Mouse (Mus musculus) forebrain, embryonic 10.5 days (tissue): ENCODE results near the gene Veph1. TPM values are rescaled to one million over a fixed set of nuclear protein-coding genes. Genes with fewer than 3 reads are reported as not detected.

Experiments
- DNase-seq: peaks from one replicate; pipeline ENCODE4 v3.0.0-alpha.2; 2017; ENCODE audit warnings: low spot score; ENCODE audit errors: extremely low spot score
- H3K27ac ChIP-seq: fragments of 300-500 bp; sonication (generic); 2 replicates; pipeline ENCODE4 v1.5.1; 2016; ENCODE audit warnings: mild to moderate bottlenecking
- H3K27me3 ChIP-seq: fragments of 300-500 bp; sonication (generic); 2 replicates; pipeline ENCODE4 v1.6.1; 2016; ENCODE audit warnings: mild to moderate bottlenecking; ENCODE audit not compliant: poor library complexity, severe bottlenecking
- H3K36me3 ChIP-seq: fragments of 300-500 bp; sonication (generic); replicated peaks from 2 replicates; pipeline ENCODE4 v1.6.1; 2016; ENCODE audit warnings: mild to moderate bottlenecking, moderate library complexity
- H3K4me1 ChIP-seq: fragments of 300-500 bp; sonication (generic); 2 replicates; pipeline ENCODE4 v1.6.1; 2016
- H3K4me3 ChIP-seq: fragments of 300-500 bp; sonication (generic); 2 replicates; pipeline ENCODE4 v1.5.1; 2016; ENCODE audit warnings: mild to moderate bottlenecking, moderate library complexity
- H3K9me3 ChIP-seq: fragments of 300-500 bp; sonication (generic); 2 replicates; pipeline ENCODE4 v1.6.1; 2016; ENCODE audit warnings: mild to moderate bottlenecking, moderate library complexity
- WGBS: fragments of 180-500 bp; shearing (Covaris S2); methylation state at CpG from one replicate; pipeline ENCODE4 v1.1.7; 2016; 5-methylcytosine and 5-hydroxymethylcytosine counted together
- polyA plus RNA-seq: library from polyadenylated mRNA; unstranded; fragments of >200 nt; fragmentation: Nextera tagmentation; extraction: Ambion mirVana; gene quantifications from 2 replicates; pipeline ENCODE4 v1.2.1, GENCODE M21; 2016

Gene Veph1
- polyA plus RNA-seq, 1 experiment from 2014 or later, result 9.2 TPM

- WGBS, result 61% methylated on average over 3 of the region's 4 CpGs
- no peak overlapping the region for H3K4me3 ChIP-seq
- no peak for DNase-seq
- H3K36me3 ChIP-seq, result no peaks in the 10 kb centered on the region
- no peaks in the 10 kb centered on the region for H3K9me3 ChIP-seq
- no peak overlapping the region for H3K27ac ChIP-seq
- H3K4me1 ChIP-seq, result 0 out of 2 replicates have a peak, but pooled peaks cover 2% of the 10 kb centered on the region
- H3K27me3 ChIP-seq, result no peaks in the 10 kb centered on the region
Observed at GRCm38 (mm10) chr3:66080631-66081362, 215.8 kb downstream of the Veph1 start.

GRCm38 (mm10) chr3:66079886-66080285, 216.8 kb downstream of the Veph1 start:
- Histone ChIP-seq H3K36me3 (no peaks in the 10 kb centered on the region), H3K4me3 (no peak overlapping the region), H3K27me3 (no peaks in the 10 kb centered on the region), H3K4me1 (0 out of 2 replicates have a peak, but pooled peaks cover 2% of the 10 kb centered on the region), H3K9me3 (no peaks in the 10 kb centered on the region), H3K27ac (no peak overlapping the region)
- WGBS, result 90% methylated on average over 4 of the region's 4 CpGs
- no peak for DNase-seq

- no peak overlapping the region for H3K27ac ChIP-seq
- H3K4me1 ChIP-seq, result 0 out of 2 replicates have a peak, but pooled peaks cover 2% of the 10 kb centered on the region
- no peak for DNase-seq
- H3K36me3 ChIP-seq, result no peaks in the 10 kb centered on the region
- no peaks in the 10 kb centered on the region for H3K9me3 ChIP-seq
- WGBS, result 86% methylated on average over 6 of the region's 6 CpGs
- no peaks in the 10 kb centered on the region for H3K27me3 ChIP-seq
- H3K4me3 ChIP-seq, result no peak overlapping the region
Observed at GRCm38 (mm10) chr3:66078898-66079537, 217.6 kb downstream of the Veph1 start.

GRCm38 (mm10) chr3:66078026-66078721, 218.5 kb downstream of the Veph1 start:
- Histone ChIP-seq H3K36me3 (no peaks in the 10 kb centered on the region), H3K27me3 (no peaks in the 10 kb centered on the region), H3K27ac (no peak overlapping the region), H3K4me1 (no peaks in the 10 kb centered on the region), H3K9me3 (no peaks in the 10 kb centered on the region), H3K4me3 (no peak overlapping the region)
- no peak for DNase-seq
- 90% methylated on average over 23 of the region's 23 CpGs for WGBS

- WGBS, result 90% methylated on average over 1 of the region's 1 CpGs
- Histone ChIP-seq H3K4me1 (no peaks in the 10 kb centered on the region), H3K4me3 (no peak overlapping the region), H3K27me3 (no peaks in the 10 kb centered on the region), H3K36me3 (no peaks in the 10 kb centered on the region), H3K9me3 (no peaks in the 10 kb centered on the region), H3K27ac (no peak overlapping the region)
- DNase-seq, result no peak
Observed at GRCm38 (mm10) chr3:66070274-66070673, 226.4 kb downstream of the Veph1 start.

- no peak overlapping the region for H3K27ac ChIP-seq
- no peaks in the 10 kb centered on the region for H3K36me3 ChIP-seq
- no peaks in the 10 kb centered on the region for H3K9me3 ChIP-seq
- no peaks in the 10 kb centered on the region for H3K4me1 ChIP-seq
- H3K27me3 ChIP-seq, result no peaks in the 10 kb centered on the region
- DNase-seq, result no peak
- WGBS, result 51% methylated on average over 6 of the region's 6 CpGs
- H3K4me3 ChIP-seq, result no peak overlapping the region
Observed at GRCm38 (mm10) chr3:66063881-66064280, 232.8 kb downstream of the Veph1 start.

GRCm38 (mm10) chr3:66056912-66057311, 239.7 kb downstream of the Veph1 start:
- DNase-seq, result no peak
- Histone ChIP-seq H3K4me1 (no peaks in the 10 kb centered on the region), H3K36me3 (no peaks in the 10 kb centered on the region), H3K4me3 (no peak overlapping the region), H3K27ac (no peak overlapping the region), H3K27me3 (0 out of 2 replicates have a peak, but pooled peaks cover 6% of the 10 kb centered on the region), H3K9me3 (no peaks in the 10 kb centered on the region)
- 95% methylated on average over 16 of the region's 16 CpGs for WGBS

- 98% methylated on average over 7 of the region's 7 CpGs for WGBS
- peaks cover 2% of the 10 kb centered on the region; the same call in 1 of the 2 replicates for H3K4me1 ChIP-seq
- no peak overlapping the region for H3K4me3 ChIP-seq
- no peaks in the 10 kb centered on the region for H3K36me3 ChIP-seq
- no peak for DNase-seq
- no peaks in the 10 kb centered on the region for H3K9me3 ChIP-seq
- H3K27ac ChIP-seq, result no peak overlapping the region
- H3K27me3 ChIP-seq, result 0 out of 2 replicates have a peak, but pooled peaks cover 8% of the 10 kb centered on the region
Observed at GRCm38 (mm10) chr3:66055652-66056051, 241.0 kb downstream of the Veph1 start.

GRCm38 (mm10) chr3:66050092-66050886, 246.3 kb downstream of the Veph1 start:
- no peak for DNase-seq
- WGBS, result 71% methylated on average over 10 of the region's 10 CpGs
- H3K27me3 ChIP-seq, result 0 out of 2 replicates have a peak, but pooled peaks cover 12% of the 10 kb centered on the region
- no peaks in the 10 kb centered on the region for H3K9me3 ChIP-seq
- no peaks in the 10 kb centered on the region for H3K36me3 ChIP-seq
- peaks cover 9% of the 10 kb centered on the region; the same call in 1 of the 2 replicates for H3K4me1 ChIP-seq
- H3K4me3 ChIP-seq, result no peak overlapping the region
- no peak overlapping the region for H3K27ac ChIP-seq

- Histone ChIP-seq H3K27ac (no peak overlapping the region), H3K4me1 (no peaks in the 10 kb centered on the region), H3K9me3 (no peaks in the 10 kb centered on the region), H3K27me3 (no peaks in the 10 kb centered on the region), H3K4me3 (no peak overlapping the region), H3K36me3 (no peaks in the 10 kb centered on the region)
- no peak for DNase-seq
- 88% methylated on average over 5 of the region's 5 CpGs for WGBS
Observed at GRCm38 (mm10) chr3:66040857-66041494, 255.7 kb downstream of the Veph1 start.

- Histone ChIP-seq H3K9me3 (peaks cover 7% of the 10 kb centered on the region; the same call in 1 of the 2 replicates), H3K27me3 (no peaks in the 10 kb centered on the region), H3K27ac (no peak overlapping the region), H3K4me3 (no peak overlapping the region), H3K36me3 (no peaks in the 10 kb centered on the region), H3K4me1 (no peaks in the 10 kb centered on the region)
- no peak for DNase-seq
- 90% methylated on average over 5 of the region's 5 CpGs for WGBS
Observed at GRCm38 (mm10) chr3:66035226-66035625, 261.4 kb downstream of the Veph1 start.

- Histone ChIP-seq H3K9me3 (peaks cover 7% of the 10 kb centered on the region; the same call in 1 of the 2 replicates), H3K27me3 (no peaks in the 10 kb centered on the region), H3K27ac (no peak overlapping the region), H3K36me3 (no peaks in the 10 kb centered on the region), H3K4me1 (no peaks in the 10 kb centered on the region), H3K4me3 (no peak overlapping the region)
- WGBS, result 82% methylated on average over 2 of the region's 2 CpGs
- DNase-seq, result no peak
Observed at GRCm38 (mm10) chr3:66033346-66033745, 263.3 kb downstream of the Veph1 start.
